Comparison of ENCODE assay signal across 23 mouse cellular contexts in the genomic region with DNA sequence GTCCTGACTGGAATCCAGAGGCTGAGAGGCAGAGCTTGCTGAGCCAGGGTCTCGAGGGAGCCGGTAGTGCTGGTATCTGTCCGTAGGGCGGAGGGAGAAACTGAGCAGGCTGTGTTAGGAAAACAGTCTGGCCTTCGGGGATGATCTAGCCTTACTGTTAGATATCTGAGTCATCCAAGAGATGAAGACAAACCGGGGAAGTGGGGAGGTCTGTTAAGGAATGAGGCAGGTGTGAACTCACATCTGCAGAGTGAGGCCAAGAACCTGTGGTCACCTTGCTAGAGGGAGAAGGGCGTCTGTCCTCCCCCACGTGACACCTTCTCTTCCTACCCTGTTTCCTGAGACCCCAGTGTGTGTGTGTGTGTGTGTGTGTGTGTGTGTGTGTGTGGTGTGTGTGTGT. TPM values are rescaled to one million over a fixed set of nuclear protein-coding genes. Genes with fewer than 3 reads are reported as not detected.
DNase-seq lines count a peak whose midpoint lies in the region; ATAC-seq lines count a peak whose summit lies in the region.
"Had no signal": no experiment of that assay in that cellular context is flagged by ENCODE, and none has a peak within 500 bp of the region (broad histone marks: within the 10 kb centered on the region; RNA-seq: fewer than 3 reads in every experiment).

No protein-coding gene starts in this region.

- no peaks in the 10 kb centered on the region for H3K27me3 ChIP-seq in kidney, embryonic 15.5 days
- H3K27me3 ChIP-seq in kidney, embryonic 14.5 days (ENCODE audit: control insufficient read depth, insufficient read depth, low read length), result no peaks in the 10 kb centered on the region
- H3K27me3 ChIP-seq: heart, embryonic 15.5 days; limb, embryonic 12.5 days; stomach, embryonic 15.5 days had no signal

- peak overlapping the region; percentile 18; the same call in 1 of the 2 replicates for H3K27ac ChIP-seq in kidney, embryonic 15.5 days
- H3K27ac ChIP-seq in kidney, embryonic 14.5 days (ENCODE audit: low read depth, low read length), result no peak overlapping the region
- H3K27ac ChIP-seq in macrophage, result peak overlapping the region; percentile 80
- H3K27ac ChIP-seq: heart, adult 2 months; heart, embryonic 15.5 days; limb, embryonic 12.5 days had no signal

- no peak overlapping the region for H3K4me2 ChIP-seq in kidney, embryonic 15.5 days
- H3K4me2 ChIP-seq in kidney, embryonic 14.5 days (replicated peaks; ENCODE audit: low read depth, low read length), result no peak overlapping the region
- H3K4me2 ChIP-seq: heart, embryonic 15.5 days; limb, embryonic 12.5 days; liver, embryonic 11.5 days; stomach, embryonic 15.5 days had no signal

- H3K79me2 ChIP-seq in macrophage (ENCODE audit: inconsistent target), result no peaks in the 10 kb centered on the region

- ATAC-seq in kidney, embryonic 15.5 days (replicated peaks; ENCODE audit: low FRiP score), result no peak
- no peak for ATAC-seq in kidney, embryonic 14.5 days (ENCODE audit: low FRiP score, low TSS enrichment)
- ATAC-seq: hindbrain, embryonic 16.5 days; midbrain, embryonic 16.5 days had no signal

- DNase-seq in 3T3-L1 (ENCODE audit: low read depth, low spot score), result peak; percentile 79
- DNase-seq in NIH3T3 (ENCODE audit: low read depth), result peak; percentile 72
- DNase-seq in layer of hippocampus, adult 9-11 months, result no peak
- no peak for DNase-seq in spleen, adult 12 weeks (ENCODE audit: low spot score)
- DNase-seq: adrenal gland, adult 2 months; cerebellum, adult 8-10 months; gastrocnemius, postnatal 25 days; heart, adult 2 months; kidney, adult 11 months; kidney, postnatal 14 days; layer of hippocampus, postnatal 36 days; liver, postnatal 0 days; lung, postnatal 14 days; thymus, postnatal 25 days had no signal

- no peaks in the 10 kb centered on the region for H3K9me3 ChIP-seq in kidney, embryonic 15.5 days (replicated peaks)
- H3K9me3 ChIP-seq in kidney, embryonic 14.5 days (ENCODE audit: control insufficient read depth, low read length), result 0 out of 2 replicates have a peak, but pooled peaks cover 3% of the 10 kb centered on the region
- H3K9me3 ChIP-seq: heart, embryonic 15.5 days; stomach, embryonic 15.5 days had no signal

- peaks cover 38% of the 10 kb centered on the region for H3K4me1 ChIP-seq in kidney, embryonic 15.5 days
- peaks cover 11% of the 10 kb centered on the region; the same call in 1 of the 2 replicates for H3K4me1 ChIP-seq in kidney, embryonic 14.5 days (ENCODE audit: control insufficient read depth, insufficient read depth, low read length)

- H3K9ac ChIP-seq in kidney, embryonic 15.5 days, result no peak overlapping the region
- H3K9ac ChIP-seq in kidney, embryonic 14.5 days (ENCODE audit: low read depth, low read length), result no peak overlapping the region
- H3K9ac ChIP-seq: heart, embryonic 15.5 days; limb, embryonic 12.5 days; liver, postnatal 0 days; stomach, embryonic 15.5 days had no signal

- 57% methylated on average over 8 of the region's 8 CpGs for WGBS in kidney, embryonic 15.5 days
- WGBS in kidney, embryonic 14.5 days, result 48% methylated on average over 8 of the region's 8 CpGs
- WGBS in macrophage (ENCODE audit: missing documents), result 78% methylated on average over 6 of the region's 8 CpGs

- H3K4me3 ChIP-seq in kidney, embryonic 15.5 days (replicated peaks), result no peak overlapping the region
- H3K4me3 ChIP-seq in kidney, embryonic 14.5 days (ENCODE audit: low read length), result no peak overlapping the region
- no peak overlapping the region for H3K4me3 ChIP-seq in macrophage (ENCODE audit: inconsistent target)
- H3K4me3 ChIP-seq: heart, adult 2 months; heart, embryonic 15.5 days; limb, embryonic 12.5 days; stomach, embryonic 15.5 days had no signal

- peaks cover 2% of the 10 kb centered on the region for H3K36me3 ChIP-seq in kidney, embryonic 15.5 days
- H3K36me3 ChIP-seq in kidney, embryonic 14.5 days (ENCODE audit: control insufficient read depth, insufficient read depth, low read length), result no peaks in the 10 kb centered on the region
- no peaks in the 10 kb centered on the region for H3K36me3 ChIP-seq in macrophage (ENCODE audit: inconsistent target)
- H3K36me3 ChIP-seq: heart, embryonic 15.5 days had no signal

RNA-seq across cellular contexts. Expression of gene Itpr3, which starts 25.7 kb away (rescaled TPM):
- polyA plus RNA-seq in kidney, embryonic 15.5 days (2015; fragmentation: Nextera tagmentation; extraction: Ambion mirVana), result 7.4 and 8.3 TPM in 2 replicates
- polyA plus RNA-seq in kidney, embryonic 14.5 days (2014; fragmentation: Nextera tagmentation; extraction: Ambion mirVana), result 5.3 and 9.9 TPM in 2 replicates
- 10 to 100 TPM in 19 of 26 experiments, 1 to 10 TPM in 7; 3.2 to 21.0 (median 13.3) TPM for total RNA-seq in macrophage (2018; cell fraction: chromatin; rRNA removed)
- 1 to 10 TPM; 2.2 to 5.5 (median 3.8) TPM for total RNA-seq in macrophage (2018; cell fraction: cytosol; rRNA removed)
- 10 to 100 TPM in 4 of 26 experiments, 1 to 10 TPM in 22; 2.8 to 28.3 (median 7.5) TPM for total RNA-seq in macrophage (2018; cell fraction: nucleus; rRNA removed)
- 2.1 to 11.2 TPM (median 2.1 TPM) in 3 replicates for polyA plus RNA-seq in macrophage (2018)

RNA-seq across cellular contexts. Expression of gene Uqcc2, which starts 50.9 kb away (rescaled TPM):
- polyA plus RNA-seq in kidney, embryonic 15.5 days (2015; fragmentation: Nextera tagmentation; extraction: Ambion mirVana), result 297 and 300 TPM in 2 replicates
- 293 and 406 TPM in 2 replicates for polyA plus RNA-seq in kidney, embryonic 14.5 days (2014; fragmentation: Nextera tagmentation; extraction: Ambion mirVana)
- total RNA-seq in macrophage (2018; cell fraction: chromatin; rRNA removed), result 10 to 100 TPM in 2 of 26 experiments, 1 to 10 TPM in 15, not detected in 9; 2.3 to 26.6 (median 6.0) TPM
- total RNA-seq in macrophage (2018; cell fraction: cytosol; rRNA removed), result 100 to 1,000 TPM in 4 of 26 experiments, 10 to 100 TPM in 22; 58.2 to 118 (median 86.3) TPM
- total RNA-seq in macrophage (2018; cell fraction: nucleus; rRNA removed), result 10 to 100 TPM in 12 of 26 experiments, 1 to 10 TPM in 13, not detected in 1; 2.9 to 30.0 (median 9.8) TPM
- 27.2 to 144 TPM (median 80.5 TPM) in 3 replicates for polyA plus RNA-seq in macrophage (2018)

RNA-seq across cellular contexts. Expression of gene Bak1, which starts 54.0 kb away (rescaled TPM):
- polyA plus RNA-seq in kidney, embryonic 15.5 days (2015; fragmentation: Nextera tagmentation; extraction: Ambion mirVana), result 7.1 and 8.5 TPM in 2 replicates
- 11.1 and 16.0 TPM in 2 replicates for polyA plus RNA-seq in kidney, embryonic 14.5 days (2014; fragmentation: Nextera tagmentation; extraction: Ambion mirVana)
- 10 to 100 TPM in 20 of 26 experiments, 1 to 10 TPM in 6; 1.1 to 35.9 (median 16.7) TPM for total RNA-seq in macrophage (2018; cell fraction: chromatin; rRNA removed)
- 100 to 1,000 TPM in 22 of 26 experiments, 10 to 100 TPM in 4; 84.9 to 227 (median 142) TPM for total RNA-seq in macrophage (2018; cell fraction: cytosol; rRNA removed)
- 10 to 100 TPM in 25 of 26 experiments, 1 to 10 TPM in 1; 8.4 to 90.5 (median 37.8) TPM for total RNA-seq in macrophage (2018; cell fraction: nucleus; rRNA removed)
- polyA plus RNA-seq in macrophage (2018), result 89.6 to 180 TPM (median 127 TPM) in 3 replicates

Comparison
In these comparisons a context has a peak if more than half of its experiments do, and no peak if none do; other contexts are left out.
1. DNase-seq: peak in 3T3-L1 (single experiment) and NIH3T3 (single experiment); none in layer of hippocampus, adult 9-11 months (single experiment) and spleen, adult 12 weeks (single experiment).